Mouse (Mus musculus) liver, embryonic 12.5 days (tissue): ENCODE data around the gene Clrn2. TPM values are rescaled to one million over a fixed set of nuclear protein-coding genes. Genes with fewer than 3 reads are reported as not detected.

Experiments used
- ATAC-seq: fragments of 200-750 bp; cut with Nextera tagmentation; 2 replicates; pipeline ENCODE4 v1.8.0; 2017; ENCODE audit warnings: moderate number of reproducible peaks, mild to moderate bottlenecking, moderate library complexity
- H3K27ac ChIP-seq: fragments of 300-500 bp; sonication (generic); 2 replicates; pipeline ENCODE4 v1.5.1; 2016; ENCODE audit warnings: mild to moderate bottlenecking
- H3K27me3 ChIP-seq: fragments of 300-500 bp; sonication (generic); replicated peaks from 2 replicates; pipeline ENCODE4 v1.6.1; 2016; ENCODE audit warnings: mild to moderate bottlenecking, moderate library complexity
- H3K36me3 ChIP-seq: fragments of 300-500 bp; sonication (generic); 2 replicates; pipeline ENCODE4 v1.6.1; 2016; ENCODE audit warnings: mild to moderate bottlenecking, moderate library complexity
- H3K4me1 ChIP-seq: fragments of 300-500 bp; sonication (generic); 2 replicates; pipeline ENCODE4 v1.6.1; 2016
- H3K4me2 ChIP-seq: fragments of 300-500 bp; sonication (generic); 2 replicates; pipeline ENCODE4 v1.6.1; 2016; ENCODE audit warnings: mild to moderate bottlenecking, moderate library complexity
- H3K4me3 ChIP-seq: fragments of 300-500 bp; sonication (generic); 2 replicates; pipeline ENCODE4 v1.5.1; 2016; ENCODE audit warnings: mild to moderate bottlenecking, moderate library complexity
- H3K9ac ChIP-seq: fragments of 300-500 bp; sonication (generic); 2 replicates; pipeline ENCODE4 v1.6.1; 2016; ENCODE audit warnings: mild to moderate bottlenecking, moderate library complexity
- H3K9me3 ChIP-seq: fragments of 300-500 bp; sonication (generic); replicated peaks from 2 replicates; pipeline ENCODE4 v1.6.1; 2016; ENCODE audit warnings: mild to moderate bottlenecking, moderate library complexity
- WGBS: fragments of 180-500 bp; shearing (Covaris S2); methylation state at CpG from one replicate; pipeline ENCODE4 v1.1.7; 2016; ENCODE audit not compliant: insufficient replicate concordance; 5-methylcytosine and 5-hydroxymethylcytosine counted together
- polyA plus RNA-seq: library from polyadenylated mRNA; unstranded; fragments of >200 nt; fragmentation: Nextera tagmentation; extraction: Ambion mirVana; gene quantifications from 2 replicates; pipeline ENCODE4 v1.2.1, GENCODE M21; 2016

Clrn2 gene
- polyA plus RNA-seq, 1 experiment from 2014 or later = not detected

DNA sequence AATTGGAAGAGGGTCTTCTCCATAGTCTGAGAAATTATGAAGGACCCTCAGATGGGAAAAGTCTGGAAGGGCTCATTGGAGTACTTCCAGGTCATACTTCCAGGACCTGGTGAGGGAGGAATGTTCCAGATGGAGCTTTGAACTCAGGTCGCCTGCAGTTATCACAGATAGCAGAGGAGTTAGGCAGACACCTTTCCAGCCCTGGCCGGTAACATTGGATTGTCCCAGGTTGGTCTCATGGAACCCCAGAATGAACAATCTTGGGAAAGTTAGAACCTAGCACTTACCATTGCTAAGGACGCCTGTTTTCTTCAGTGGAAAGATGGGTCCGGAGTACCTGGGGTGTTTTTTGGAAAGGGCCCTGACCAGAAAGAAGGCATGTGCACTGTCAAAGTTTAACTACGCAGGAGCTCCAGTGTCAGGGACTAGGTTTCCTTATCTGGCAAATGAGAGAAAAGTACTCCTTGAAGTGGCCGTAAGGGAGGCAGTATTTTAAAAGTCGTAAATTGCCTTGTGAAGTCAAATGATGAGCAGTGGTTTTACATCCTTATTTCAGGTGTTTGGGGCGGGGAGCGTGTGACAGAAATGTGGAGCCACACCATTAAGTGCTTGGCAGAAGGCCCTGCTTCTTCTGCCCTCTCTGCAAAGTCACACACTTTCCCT lies 40.7 kb downstream of the Clrn2 start:
- H3K4me3 ChIP-seq = peak overlapping the region; percentile 71
- peaks cover 25% of the 10 kb centered on the region for H3K4me1 ChIP-seq
- no peaks in the 10 kb centered on the region for H3K9me3 ChIP-seq
- H3K4me2 ChIP-seq = peak overlapping the region; percentile 95
- no peak for ATAC-seq
- peaks cover 10% of the 10 kb centered on the region; the same call in 1 of the 2 replicates for H3K27me3 ChIP-seq
- 46% methylated on average over 9 of the region's 9 CpGs for WGBS
- H3K27ac ChIP-seq = no peak overlapping the region
- H3K36me3 ChIP-seq = peaks cover 40% of the 10 kb centered on the region
- peak overlapping the region; percentile 77 for H3K9ac ChIP-seq

DNA sequence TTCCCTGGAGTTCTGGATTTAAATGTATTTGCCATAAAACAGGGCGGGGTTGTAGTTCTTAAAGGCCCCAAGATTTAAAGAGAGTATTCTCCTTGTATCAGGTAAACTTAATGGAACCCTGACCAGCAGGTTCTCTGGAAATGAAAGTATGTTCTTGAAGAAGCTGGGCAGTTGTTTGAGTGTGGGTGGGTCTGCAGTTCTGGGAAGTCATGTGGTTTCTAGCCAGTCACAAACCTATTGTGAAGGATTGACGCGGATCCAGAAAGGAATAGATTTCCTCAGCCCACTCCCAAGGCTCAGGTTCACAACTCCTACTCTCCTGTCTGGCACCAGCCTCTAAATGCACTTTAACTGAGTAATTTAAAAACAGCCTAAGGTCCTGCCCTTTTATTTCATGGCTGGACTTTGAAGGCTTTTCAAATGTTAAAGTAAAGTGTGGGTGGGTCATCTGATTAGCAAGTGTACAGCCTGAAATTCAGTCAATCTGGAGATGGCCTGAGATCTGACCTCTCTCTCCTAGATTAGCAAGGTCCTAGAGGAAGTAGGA lies 42.0 kb downstream of the Clrn2 start:
- ATAC-seq = no peak
- peaks cover 51% of the 10 kb centered on the region for H3K36me3 ChIP-seq
- no peak overlapping the region for H3K27ac ChIP-seq
- WGBS = 81% methylated on average over 3 of the region's 3 CpGs
- peaks cover 9% of the 10 kb centered on the region; the same call in 1 of the 2 replicates for H3K27me3 ChIP-seq
- no peak overlapping the region for H3K4me2 ChIP-seq
- H3K9ac ChIP-seq = no peak overlapping the region
- no peaks in the 10 kb centered on the region for H3K9me3 ChIP-seq
- H3K4me3 ChIP-seq = no peak overlapping the region
- H3K4me1 ChIP-seq = peaks cover 25% of the 10 kb centered on the region

DNA sequence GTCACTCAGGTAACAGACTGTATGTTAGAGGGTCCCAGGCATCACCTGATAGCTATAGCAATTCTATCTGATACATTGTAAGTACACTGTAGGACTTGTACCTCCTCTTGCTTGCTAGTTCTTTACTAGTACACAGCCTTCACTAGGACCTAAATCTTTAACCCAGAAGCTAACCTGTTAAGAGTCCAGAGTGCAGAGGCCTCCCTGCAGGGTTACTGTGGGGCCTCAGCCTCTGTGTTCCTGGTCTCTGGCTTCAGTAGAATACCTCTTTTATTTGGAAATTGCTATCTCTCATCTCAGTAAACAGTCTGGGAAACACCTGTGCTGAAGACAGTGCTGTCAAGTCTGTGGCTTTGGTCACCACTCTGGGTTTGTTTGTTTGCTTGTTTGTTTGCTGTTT lies 42.5 kb downstream of the Clrn2 start:
- Histone ChIP-seq H3K9me3 (no peaks in the 10 kb centered on the region), H3K27ac (no peak overlapping the region), H3K27me3 (peaks cover 6% of the 10 kb centered on the region; the same call in 1 of the 2 replicates), H3K36me3 (peaks cover 55% of the 10 kb centered on the region), H3K4me1 (peaks cover 25% of the 10 kb centered on the region), H3K9ac (no peak overlapping the region), H3K4me2 (no peak overlapping the region), H3K4me3 (no peak overlapping the region)
- no peak for ATAC-seq

DNA sequence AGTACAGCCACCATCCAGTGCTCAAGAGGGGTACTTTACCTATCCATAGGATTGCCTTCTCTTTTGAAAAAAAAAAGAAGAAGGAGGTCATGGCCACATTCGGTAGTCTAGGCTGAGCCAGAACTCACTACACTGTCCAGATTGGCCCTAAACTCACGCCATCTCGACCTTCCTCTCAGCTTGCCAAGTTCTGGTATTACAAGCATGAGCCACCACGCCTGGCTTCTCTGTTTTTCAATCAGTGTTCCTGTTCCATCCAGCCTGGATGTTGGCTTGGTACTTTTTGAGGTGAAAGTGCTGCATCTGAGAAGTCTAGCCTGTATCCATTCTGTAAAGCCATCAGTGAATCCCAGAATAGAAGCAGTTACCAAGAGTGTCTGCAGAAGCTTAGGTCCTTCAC lies 42.9 kb downstream of the Clrn2 start:
- ATAC-seq = no peak
- H3K4me2 ChIP-seq = no peak overlapping the region
- H3K27me3 ChIP-seq = peaks cover 4% of the 10 kb centered on the region; the same call in 1 of the 2 replicates
- H3K4me3 ChIP-seq = no peak overlapping the region
- no peaks in the 10 kb centered on the region for H3K9me3 ChIP-seq
- no peak overlapping the region for H3K27ac ChIP-seq
- H3K36me3 ChIP-seq = peaks cover 58% of the 10 kb centered on the region
- WGBS = 73% methylated on average over 4 of the region's 4 CpGs
- no peak overlapping the region for H3K9ac ChIP-seq
- H3K4me1 ChIP-seq = peaks cover 25% of the 10 kb centered on the region

DNA sequence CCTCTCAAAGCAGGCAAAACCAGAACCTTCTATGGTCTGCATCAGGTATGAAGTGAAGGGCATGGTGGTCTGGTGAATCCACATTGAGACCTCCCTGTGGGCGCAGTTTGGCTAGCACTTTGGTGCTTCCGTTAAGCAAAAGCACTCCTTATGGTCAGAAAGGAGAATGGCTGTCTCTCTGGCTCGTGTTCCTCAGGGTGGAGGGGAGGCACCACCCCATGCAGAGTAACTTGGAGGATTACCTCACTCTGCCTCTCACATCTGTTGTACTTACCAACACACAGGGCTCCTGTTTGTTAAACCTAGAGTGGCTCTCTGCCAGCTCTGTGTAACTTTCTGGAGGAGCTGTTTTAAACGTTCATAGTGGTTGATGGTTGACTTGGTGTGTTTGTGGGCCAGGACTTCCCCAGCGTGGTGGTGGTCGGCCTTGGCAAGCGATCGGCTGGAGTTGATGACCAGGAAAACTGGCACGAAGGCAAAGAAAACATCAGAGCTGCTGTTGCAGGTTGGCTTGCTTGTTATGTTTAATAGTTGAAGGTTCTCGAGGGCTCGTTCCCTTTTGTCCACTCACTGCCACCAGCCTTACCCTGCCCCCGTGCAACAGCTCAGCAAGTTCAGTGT lies 43.5 kb downstream of the Clrn2 start:
- ATAC-seq = no peak
- Histone ChIP-seq H3K36me3 (peaks cover 63% of the 10 kb centered on the region), H3K4me3 (no peak overlapping the region), H3K9ac (no peak overlapping the region), H3K4me2 (no peak overlapping the region), H3K4me1 (peaks cover 25% of the 10 kb centered on the region), H3K27me3 (no peaks in the 10 kb centered on the region), H3K9me3 (no peaks in the 10 kb centered on the region), H3K27ac (no peak overlapping the region)
- WGBS = 78% methylated on average over 12 of the region's 12 CpGs

DNA sequence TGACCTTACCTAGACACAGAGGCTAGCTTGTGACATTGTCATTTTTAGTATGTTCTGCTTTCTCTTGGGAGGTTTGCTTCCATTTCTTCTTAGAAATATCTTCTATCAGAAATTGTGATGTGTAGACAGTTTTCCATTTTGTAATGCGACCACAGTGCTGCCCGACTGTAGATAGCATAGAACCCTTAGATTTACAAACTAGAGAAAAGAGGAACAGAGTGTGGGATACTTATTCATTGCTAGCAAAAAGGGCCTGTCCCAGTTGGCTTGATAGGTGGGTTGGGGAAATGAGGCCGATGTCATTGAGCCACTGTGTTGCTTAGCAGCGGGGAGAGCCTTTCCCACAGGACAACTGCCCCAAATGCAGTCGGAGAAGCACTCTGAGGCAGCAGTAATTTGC lies 44.0 kb downstream of the Clrn2 start:
- Histone ChIP-seq H3K9me3 (no peaks in the 10 kb centered on the region), H3K27ac (no peak overlapping the region), H3K9ac (no peak overlapping the region), H3K4me1 (peaks cover 25% of the 10 kb centered on the region), H3K4me3 (no peak overlapping the region), H3K36me3 (peaks cover 69% of the 10 kb centered on the region), H3K27me3 (no peaks in the 10 kb centered on the region), H3K4me2 (no peak overlapping the region)
- ATAC-seq = no peak
- WGBS = 84% methylated on average over 5 of the region's 5 CpGs

DNA sequence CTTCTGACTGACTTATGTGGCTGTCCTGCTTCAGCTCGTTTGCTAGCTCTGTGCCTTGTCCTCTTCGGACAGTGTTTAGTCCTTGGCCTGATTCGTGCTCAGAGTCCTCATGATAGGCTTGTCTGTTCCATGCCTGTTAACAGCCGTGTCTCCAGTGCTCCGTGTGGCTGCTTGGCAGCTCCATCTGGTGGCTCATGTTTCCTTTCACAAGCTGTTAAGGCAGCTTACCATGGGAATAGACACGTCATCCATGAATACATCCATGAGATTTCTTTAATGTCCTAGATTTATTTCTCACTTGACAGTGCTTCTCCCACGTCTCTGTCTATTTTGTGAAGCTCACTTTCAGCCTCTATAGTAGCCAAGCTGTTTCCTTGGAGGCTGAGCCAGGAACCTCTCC lies 56.5 kb downstream of the Clrn2 start:
- Histone ChIP-seq H3K9me3 (no peaks in the 10 kb centered on the region), H3K4me1 (no peaks in the 10 kb centered on the region), H3K36me3 (peaks cover 72% of the 10 kb centered on the region), H3K4me2 (no peak overlapping the region), H3K4me3 (no peak overlapping the region), H3K9ac (no peak overlapping the region), H3K27me3 (no peaks in the 10 kb centered on the region), H3K27ac (no peak overlapping the region)
- no peak for ATAC-seq
- WGBS = 75% methylated on average over 7 of the region's 7 CpGs

DNA sequence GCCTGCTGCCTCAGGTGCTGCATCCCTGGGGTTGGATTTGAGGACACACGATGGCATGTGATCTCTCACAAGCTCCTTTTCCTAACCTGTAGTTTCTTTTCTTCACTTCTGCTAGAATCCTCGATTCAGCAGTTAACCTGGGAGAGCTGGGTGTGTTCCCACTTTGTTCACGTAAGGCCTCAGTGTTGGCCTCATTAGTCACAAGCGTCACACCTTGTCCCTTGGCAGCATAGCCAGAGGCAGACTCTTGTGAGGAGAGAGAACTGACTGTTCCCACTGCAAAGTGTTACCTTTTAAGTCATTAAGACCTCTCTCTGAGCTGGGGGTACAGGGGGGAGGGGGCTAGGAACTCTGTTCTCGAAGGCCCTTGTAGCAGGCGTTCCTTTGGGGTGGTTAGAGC lies 59.4 kb downstream of the Clrn2 start:
- Histone ChIP-seq H3K9ac (no peak overlapping the region), H3K4me3 (no peak overlapping the region), H3K36me3 (peaks cover 50% of the 10 kb centered on the region), H3K4me2 (no peak overlapping the region), H3K27ac (no peak overlapping the region), H3K4me1 (no peaks in the 10 kb centered on the region), H3K9me3 (no peaks in the 10 kb centered on the region), H3K27me3 (no peaks in the 10 kb centered on the region)
- 81% methylated on average over 6 of the region's 6 CpGs for WGBS
- ATAC-seq = no peak

DNA sequence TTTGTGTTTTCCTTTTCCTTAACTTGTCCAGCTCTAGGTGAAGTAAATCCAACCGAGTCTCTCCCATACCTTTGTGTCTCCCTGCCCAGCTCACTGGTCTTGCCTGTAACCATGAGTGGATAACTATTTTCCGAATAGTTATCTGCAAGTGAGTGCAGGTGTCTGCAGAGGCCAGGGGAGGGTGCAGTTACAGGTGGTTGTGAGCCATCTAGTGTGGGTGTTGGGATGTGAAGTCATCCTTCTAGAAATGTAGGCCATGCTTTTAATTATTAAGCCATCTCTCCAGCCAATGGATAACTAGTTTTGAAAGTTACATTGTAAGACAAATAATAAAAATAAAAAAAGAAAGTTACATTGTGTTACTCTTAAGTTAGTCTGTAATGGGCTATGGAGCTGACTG lies 60.0 kb downstream of the Clrn2 start:
- Histone ChIP-seq H3K27me3 (no peaks in the 10 kb centered on the region), H3K9ac (no peak overlapping the region), H3K9me3 (no peaks in the 10 kb centered on the region), H3K4me2 (no peak overlapping the region), H3K27ac (no peak overlapping the region), H3K36me3 (peaks cover 49% of the 10 kb centered on the region), H3K4me3 (no peak overlapping the region), H3K4me1 (no peaks in the 10 kb centered on the region)
- WGBS = 68% methylated on average over 2 of the region's 2 CpGs
- ATAC-seq = no peak

Other genes starting within 250 kb of the Clrn2 start
- gene Qdpr, start 3.5 kb upstream of the Clrn2 start, polyA plus RNA-seq = 74.1 and 77.6 TPM in 2 replicates
- 67.2 and 69.0 TPM in 2 replicates for gene Lap3, start 39.6 kb downstream of the Clrn2 start, polyA plus RNA-seq
- 138 TPM in 2 replicates for gene Med28, start 66.5 kb downstream of the Clrn2 start, polyA plus RNA-seq
- gene Fam184b, start 185.9 kb downstream of the Clrn2 start, polyA plus RNA-seq = 0.18 and 0.29 TPM in 2 replicates
- 59.9 and 62.7 TPM in 2 replicates for gene Ncapg, start 216.2 kb downstream of the Clrn2 start, polyA plus RNA-seq